Mouse (Mus musculus) E14TG2a.4 (cell line): ENCODE measurements around the gene Cd200.

Experiments used
- CTCF ChIP-seq: conservative IDR thresholded peaks from 2 replicates; pipeline ENCODE4 v1.5.1; 2014; ENCODE audit warnings: low read length
- NANOG ChIP-seq: IDR thresholded peaks from 2 replicates; pipeline ENCODE4 v1.6.1; 2014; ENCODE audit warnings: borderline replicate concordance, low read length, mixed read lengths
- POU5F1 ChIP-seq: IDR thresholded peaks from 2 replicates; pipeline ENCODE4 v1.6.1; 2014; ENCODE audit warnings: low read length, borderline replicate concordance

GRCm38 (mm10) chr16:45407091-45407490 lies 1.8 kb downstream of the Cd200 start:
- TF ChIP-seq CTCF (no peak), POU5F1 (no peak), NANOG (no peak)
